In genomic region chr13:51603894-51604244, GRCm38 (mm10) we compare ENCODE assay signal across 8 mouse cellular contexts. TPM values are rescaled to one million over a fixed set of nuclear protein-coding genes. Genes with fewer than 3 reads are reported as not detected.
A peak's percentile ranks its signal among the peaks of the same experiment; 100 is the strongest.
DNase-seq lines count a peak whose midpoint lies in the region; ATAC-seq and TF ChIP-seq lines count a peak whose summit lies in the region.

No protein-coding gene starts in this region.

- H3K4me3 ChIP-seq in forebrain, embryonic 12.5 days (replicated peaks), result no peak overlapping the region
- H3K4me3 ChIP-seq in layer of hippocampus, adult 2 months, result peak overlapping the region; percentile 45
- H3K4me3 ChIP-seq in midbrain, embryonic 15.5 days, result peak overlapping the region; percentile 29

- no peaks in the 10 kb centered on the region for H3K9me3 ChIP-seq in forebrain, embryonic 12.5 days
- H3K9me3 ChIP-seq in midbrain, embryonic 15.5 days, result no peaks in the 10 kb centered on the region

- H3K36me3 ChIP-seq in forebrain, embryonic 12.5 days (replicated peaks), result no peaks in the 10 kb centered on the region
- no peaks in the 10 kb centered on the region for H3K36me3 ChIP-seq in midbrain, embryonic 15.5 days (replicated peaks)

- peak overlapping the region; percentile 38; the same call in 1 of the 2 replicates for H3K27ac ChIP-seq in forebrain, embryonic 12.5 days
- H3K27ac ChIP-seq in layer of hippocampus, adult 2 months, result peak overlapping the region; percentile 88
- H3K27ac ChIP-seq in midbrain, embryonic 15.5 days, result peak overlapping the region; percentile 66

- peak overlapping the region; percentile 47 for H3K4me2 ChIP-seq in forebrain, embryonic 12.5 days
- peak overlapping the region; percentile 60 for H3K4me2 ChIP-seq in midbrain, embryonic 15.5 days

- peak; percentile 83 for DNase-seq in brain, embryonic 14.5 days (ENCODE audit: low read depth)
- peak; percentile 48 to 58 for DNase-seq in layer of hippocampus, adult 2 months (ENCODE audit: low spot score in 2 of 2)
- DNase-seq in Muller cell, postnatal 12 days (ENCODE audit: inconsistent ontology term), result no peak
- DNase-seq in adrenal gland, postnatal 14 days, result no peak

- ATAC-seq in forebrain, embryonic 12.5 days (ENCODE audit: low FRiP score), result peak; percentile 76
- peak; percentile 77 for ATAC-seq in midbrain, embryonic 15.5 days (replicated peaks)
- ATAC-seq in monocyte, adult 5-6 weeks (replicated peaks; ENCODE audit: insufficient number of reproducible peaks, low FRiP score, low TSS enrichment, poor library complexity, severe bottlenecking), result no peak
- no peak for ATAC-seq in granulocyte monocyte progenitor cell, adult 5-6 weeks (replicated peaks; ENCODE audit: poor library complexity, severe bottlenecking)

- TF ChIP-seq CTCF in brain, embryonic 14.5 days (IDR thresholded peaks at IDR 0.05; ENCODE audit: borderline replicate concordance, extremely low read depth, insufficient read depth, insufficient read length), result no peak
- no peak for TF ChIP-seq CTCF in layer of hippocampus, adult 2 months (conservative IDR thresholded peaks at IDR 0.05)

- TF ChIP-seq POLR2A in brain, embryonic 14.5 days (IDR thresholded peaks at IDR 0.05; ENCODE audit: borderline replicate concordance, extremely low read depth, insufficient read depth, insufficient read length, poor library complexity, severe bottlenecking), result no peak

- no peak overlapping the region for H3K9ac ChIP-seq in forebrain, embryonic 12.5 days
- H3K9ac ChIP-seq in midbrain, embryonic 15.5 days, result no peak overlapping the region

- 22% methylated on average over 4 of the region's 4 CpGs for WGBS in forebrain, embryonic 12.5 days
- WGBS in midbrain, embryonic 15.5 days, result 34% methylated on average over 4 of the region's 4 CpGs

- H3K27me3 ChIP-seq in forebrain, embryonic 12.5 days, result 0 out of 2 replicates have a peak, but pooled peaks cover 5% of the 10 kb centered on the region
- no peaks in the 10 kb centered on the region for H3K27me3 ChIP-seq in midbrain, embryonic 15.5 days (replicated peaks)

- H3K4me1 ChIP-seq in forebrain, embryonic 12.5 days, result peaks cover 17% of the 10 kb centered on the region
- peaks cover 14% of the 10 kb centered on the region for H3K4me1 ChIP-seq in midbrain, embryonic 15.5 days

RNA-seq across cellular contexts. Expression of gene Shc3, which starts 34.6 kb away (rescaled TPM):
- polyA plus RNA-seq in brain, embryonic 14.5 days (2012; rRNA removed), result 13.9 and 17.4 TPM in 2 replicates
- polyA plus RNA-seq in forebrain, embryonic 12.5 days (2016; fragmentation: Nextera tagmentation; extraction: Ambion mirVana), result 7.9 and 9.6 TPM in 2 replicates
- 100 to 1,000 TPM; 120 to 127 TPM for total RNA-seq in layer of hippocampus, adult 2 months (2021)
- 7.4 and 8.1 TPM in 2 replicates for polyA plus RNA-seq in midbrain, embryonic 15.5 days (2015; fragmentation: Nextera tagmentation; extraction: Ambion mirVana)
- 1.1 and 1.9 TPM in 2 replicates for total RNA-seq in adrenal gland, postnatal 14 days (2021)
- not detected in 3 replicates for total RNA-seq in monocyte, adult 5-6 weeks (2017)
- not detected in 2 replicates for total RNA-seq in granulocyte monocyte progenitor cell, adult 5-6 weeks (2014; fragmentation: Nextera tagmentation)
- total RNA-seq in granulocyte monocyte progenitor cell, adult 5-6 weeks (2017), result not detected in 2 replicates

RNA-seq across cellular contexts. Expression of gene Cks2, which starts 41.2 kb away (rescaled TPM):
- polyA plus RNA-seq in brain, embryonic 14.5 days (2012; rRNA removed), result 47.5 and 103 TPM in 2 replicates
- polyA plus RNA-seq in forebrain, embryonic 12.5 days (2016; fragmentation: Nextera tagmentation; extraction: Ambion mirVana), result 319 and 330 TPM in 2 replicates
- total RNA-seq in layer of hippocampus, adult 2 months (2021), result 1 to 10 TPM; 1.9 to 2.8 TPM
- 36.9 and 42.6 TPM in 2 replicates for polyA plus RNA-seq in midbrain, embryonic 15.5 days (2015; fragmentation: Nextera tagmentation; extraction: Ambion mirVana)
- 27.0 and 29.6 TPM in 2 replicates for total RNA-seq in adrenal gland, postnatal 14 days (2021)
- 55.0 to 244 TPM (median 181 TPM) in 3 replicates for total RNA-seq in monocyte, adult 5-6 weeks (2017)
- total RNA-seq in granulocyte monocyte progenitor cell, adult 5-6 weeks (2014; fragmentation: Nextera tagmentation), result 271 and 351 TPM in 2 replicates
- total RNA-seq in granulocyte monocyte progenitor cell, adult 5-6 weeks (2017), result 247 and 266 TPM in 2 replicates

RNA-seq across cellular contexts. Expression of gene Secisbp2, which starts 47.6 kb away (rescaled TPM):
- 25.9 and 32.0 TPM in 2 replicates for polyA plus RNA-seq in brain, embryonic 14.5 days (2012; rRNA removed)
- 31.6 and 34.5 TPM in 2 replicates for polyA plus RNA-seq in forebrain, embryonic 12.5 days (2016; fragmentation: Nextera tagmentation; extraction: Ambion mirVana)
- total RNA-seq in layer of hippocampus, adult 2 months (2021), result 10 to 100 TPM; 22.5 to 22.9 TPM
- polyA plus RNA-seq in midbrain, embryonic 15.5 days (2015; fragmentation: Nextera tagmentation; extraction: Ambion mirVana), result 32.0 and 33.0 TPM in 2 replicates
- 20.4 and 24.7 TPM in 2 replicates for total RNA-seq in adrenal gland, postnatal 14 days (2021)
- total RNA-seq in monocyte, adult 5-6 weeks (2017), result 44.5 to 74.8 TPM (median 45.5 TPM) in 3 replicates
- total RNA-seq in granulocyte monocyte progenitor cell, adult 5-6 weeks (2014; fragmentation: Nextera tagmentation), result 19.6 and 30.8 TPM in 2 replicates
- total RNA-seq in granulocyte monocyte progenitor cell, adult 5-6 weeks (2017), result 24.7 and 26.2 TPM in 2 replicates

Comparison
In these comparisons a context has a peak if more than half of its experiments do, and no peak if none do; other contexts are left out.
1. DNase-seq: peak in brain, embryonic 14.5 days (single experiment) and layer of hippocampus, adult 2 months (2 of 2); none in Muller cell, postnatal 12 days (single experiment) and adrenal gland, postnatal 14 days (single experiment).
2. ATAC-seq: peak in forebrain, embryonic 12.5 days (single experiment) and midbrain, embryonic 15.5 days (single experiment); none in monocyte, adult 5-6 weeks (single experiment) and granulocyte monocyte progenitor cell, adult 5-6 weeks (single experiment).
3. H3K27ac ChIP-seq: peak in every context shown above with its lines; median percentile 88 in layer of hippocampus, adult 2 months; 66 in midbrain, embryonic 15.5 days; 38 in forebrain, embryonic 12.5 days.
4. RNA of gene Shc3, which starts 34.6 kb away (total RNA-seq): 120 to 127 TPM in layer of hippocampus, adult 2 months; 1.1 to 1.9 TPM in adrenal gland, postnatal 14 days, not detected in monocyte, adult 5-6 weeks and not detected in granulocyte monocyte progenitor cell, adult 5-6 weeks; every median in the first group is over 10 times any median in the second.